Mouse (Mus musculus) layer of hippocampus, adult 9-11 months (tissue): ENCODE data around the gene Utp4.

Experiments
- DNase-seq: peaks from one replicate; pipeline ENCODE4 v3.0.0; 2022

The Utp4 gene

GRCm38 (mm10) chr8:106943874-106944418 is 50.5 kb downstream of the Utp4 start:
- DNase-seq = no peak

GRCm38 (mm10) chr8:106944756-106945155 is 51.3 kb downstream of the Utp4 start:
- DNase-seq = no peak

GRCm38 (mm10) chr8:106948678-106949243 is 55.3 kb downstream of the Utp4 start:
- DNase-seq = no peak

GRCm38 (mm10) chr8:106951707-106952106 is 58.3 kb downstream of the Utp4 start:
- no peak for DNase-seq

GRCm38 (mm10) chr8:106953571-106953970 is 60.1 kb downstream of the Utp4 start:
- no peak for DNase-seq

- DNase-seq = no peak
These were observed 63.6 kb downstream of the Utp4 start for GRCm38 (mm10) chr8:106957086-106957485.

GRCm38 (mm10) chr8:106958212-106958611 is 64.8 kb downstream of the Utp4 start:
- no peak for DNase-seq

- DNase-seq = no peak
These were observed 66.2 kb downstream of the Utp4 start for GRCm38 (mm10) chr8:106959626-106960025.

- DNase-seq = no peak
These were observed 68.9 kb downstream of the Utp4 start for GRCm38 (mm10) chr8:106962322-106962721.

GRCm38 (mm10) chr8:106963365-106963764 is 69.9 kb downstream of the Utp4 start:
- no peak for DNase-seq

GRCm38 (mm10) chr8:106964573-106964972 is 71.1 kb downstream of the Utp4 start:
- no peak for DNase-seq

- no peak for DNase-seq
These were observed 76.5 kb downstream of the Utp4 start for GRCm38 (mm10) chr8:106969964-106970363.

- DNase-seq = no peak
These were observed 78.5 kb downstream of the Utp4 start for GRCm38 (mm10) chr8:106971916-106972315.
